Mouse (Mus musculus) heart, adult 2 months (tissue): ENCODE results near the gene Masp2. TPM values are rescaled to one million over a fixed set of nuclear protein-coding genes. Genes with fewer than 3 reads are reported as not detected.

Source experiments
- DNase-seq, 2 experiments: peaks; one replicate each; pipeline ENCODE4 v3.0.0; 2021
- H3K27ac ChIP-seq: fragments of 200-600 bp; 2 replicates; pipeline ENCODE4 v1.8.1; 2022
- H3K27me3 ChIP-seq: fragments of 200-500 bp; 2 replicates; pipeline ENCODE4 v1.6.1; 2012; ENCODE audit warnings: mild to moderate bottlenecking, low read length, inconsistent platforms, mixed read lengths; ENCODE audit not compliant: control insufficient read depth, insufficient read depth
- H3K36me3 ChIP-seq: fragments of 200-500 bp; 2 replicates; pipeline ENCODE4 v1.6.1; 2012; ENCODE audit warnings: low read length, inconsistent platforms; ENCODE audit not compliant: control insufficient read depth, insufficient read depth
- H3K4me1 ChIP-seq: fragments of 200-500 bp; 2 replicates; pipeline ENCODE4 v1.6.1; 2011; ENCODE audit warnings: low read length; ENCODE audit not compliant: control insufficient read depth, insufficient read depth
- H3K4me3 ChIP-seq: fragments of 200-600 bp; 2 replicates; pipeline ENCODE4 v1.8.1; 2022
- H3K79me2 ChIP-seq: fragments of 200-500 bp; replicated peaks from 2 replicates; pipeline ENCODE4 v1.6.1; 2012; ENCODE audit warnings: mild to moderate bottlenecking, inconsistent platforms, low read length, moderate library complexity, mixed read lengths; ENCODE audit not compliant: control insufficient read depth, insufficient read depth
- H3K9ac ChIP-seq: fragments of 200-500 bp; 2 replicates; pipeline ENCODE4 v1.6.1; 2012; ENCODE audit warnings: low read depth, mild to moderate bottlenecking, control low read depth, inconsistent platforms, low read length, mixed read lengths
- CTCF ChIP-seq: fragments of 200-600 bp; IDR thresholded peaks from 2 replicates; pipeline ENCODE4 v1.8.1; 2022; ENCODE audit warnings: antibody characterized with exemption, mild to moderate bottlenecking, moderate library complexity
- EP300 ChIP-seq: fragments of 200-500 bp; IDR thresholded peaks from 2 replicates; pipeline ENCODE4 v1.6.1; 2011; ENCODE audit warnings: low read depth, low read length, control low read depth; ENCODE audit not compliant: insufficient read depth
- POLR2A ChIP-seq: fragments of 200-500 bp; IDR thresholded peaks from 2 replicates; pipeline ENCODE4 v1.6.1; 2011; ENCODE audit warnings: mild to moderate bottlenecking, low read depth, low read length, control low read depth; ENCODE audit not compliant: insufficient read depth
- WGBS: fragments of 180-500 bp; shearing (Covaris S2); methylation state at CpG from one replicate; pipeline ENCODE4 v1.1.7; 2018; 5-methylcytosine and 5-hydroxymethylcytosine counted together
- intact Hi-C: fragments of 180-260 bp; cut with DNase I; formaldehyde crosslinking; loops from one replicate; pipeline ENCODE4 v1.15.1; 2025
- polyA plus RNA-seq: library from polyadenylated mRNA; depleted of rRNA; stranded (reverse); fragments of >200 nt; gene quantifications from 2 replicates; pipeline ENCODE4 v1.2.3, GENCODE M21; 2012
- total RNA-seq, 2 experiments: library from RNA; stranded (reverse); gene quantifications; 2 replicates each; pipeline ENCODE4 v1.2.3; 2021

Masp2 gene
- total and polyA plus RNA-seq, 3 experiments: 0.29 to 2.3 (median 0.52) TPM

DNA sequence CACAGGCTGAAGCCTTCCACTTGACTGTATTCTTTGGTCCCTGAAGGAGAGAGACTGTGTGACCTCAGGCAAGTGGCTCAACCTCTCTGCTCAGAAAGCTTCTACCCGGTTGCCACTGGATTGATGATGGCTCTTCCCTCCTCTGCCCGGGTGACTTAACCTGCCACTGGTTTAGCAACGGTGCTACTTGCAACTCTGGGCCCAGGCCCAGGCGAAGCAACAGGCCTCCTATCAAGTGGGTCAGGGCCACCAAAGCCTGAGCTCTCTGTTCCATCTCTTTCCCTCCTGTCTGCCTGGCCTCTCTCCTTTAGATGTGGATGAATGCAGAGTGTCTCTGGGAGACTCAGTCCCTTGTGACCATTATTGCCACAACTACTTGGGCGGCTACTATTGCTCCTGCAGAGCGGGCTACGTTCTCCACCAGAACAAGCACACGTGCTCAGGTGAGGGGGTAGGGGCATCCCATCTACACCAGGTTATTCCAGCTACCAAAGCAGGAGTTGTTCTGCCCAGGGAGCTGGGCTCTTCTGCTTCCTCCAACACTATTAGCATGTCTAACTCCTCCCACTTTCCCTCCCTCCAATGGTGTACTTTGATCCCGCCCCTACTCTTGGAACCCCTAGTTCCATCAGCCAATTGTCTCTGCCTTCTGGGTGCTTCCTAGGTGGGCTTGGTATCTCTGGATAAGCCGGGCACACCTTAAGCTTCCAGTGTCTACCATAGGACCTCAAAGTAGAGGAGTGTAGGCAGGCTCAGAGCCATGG is 1.2 kb downstream of the Masp2 start:
- H3K36me3 ChIP-seq: no peaks in the 10 kb centered on the region
- TF ChIP-seq CTCF (no peak), EP300 (no peak), POLR2A (no peak)
- no peak overlapping the region for H3K27ac ChIP-seq
- H3K9ac ChIP-seq: no peak overlapping the region
- intact Hi-C loops: loop anchor here (5.0 kb wide), 1 partner anchor 111 kb away; no protein-coding TSS in a partner anchor
- no peaks in the 10 kb centered on the region for H3K79me2 ChIP-seq
- 76% methylated on average over 10 of the region's 10 CpGs for WGBS
- H3K27me3 ChIP-seq: no peaks in the 10 kb centered on the region
- no peak overlapping the region for H3K4me3 ChIP-seq
- DNase-seq: no peak
- no peaks in the 10 kb centered on the region for H3K4me1 ChIP-seq

DNA sequence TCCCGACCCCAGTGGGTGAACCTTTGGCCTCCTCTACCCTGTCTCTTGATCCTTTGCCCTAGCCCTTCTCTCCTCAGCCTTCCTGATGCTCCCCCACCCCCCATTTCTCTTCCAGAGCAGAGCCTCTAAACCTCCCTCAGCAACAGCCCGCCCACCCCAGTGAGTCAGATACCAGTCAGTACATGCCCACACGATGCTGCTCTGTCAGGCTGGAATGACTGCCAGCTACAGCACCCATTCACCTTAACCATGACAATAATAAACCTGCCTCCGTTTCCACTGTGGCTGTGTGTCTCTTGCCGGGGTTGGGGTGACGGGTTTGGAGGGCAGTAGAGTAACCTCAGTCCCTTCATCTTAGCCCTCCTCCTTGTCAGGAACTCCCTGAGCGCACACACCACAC is 1.8 kb downstream of the Masp2 start:
- no peak overlapping the region for H3K9ac ChIP-seq
- TF ChIP-seq EP300 (no peak), POLR2A (no peak), CTCF (no peak)
- no peak for DNase-seq
- no peaks in the 10 kb centered on the region for H3K27me3 ChIP-seq
- WGBS: 74% methylated on average over 7 of the region's 7 CpGs
- H3K4me1 ChIP-seq: no peaks in the 10 kb centered on the region
- H3K4me3 ChIP-seq: no peak overlapping the region
- intact Hi-C loops: loop anchor here (5.0 kb wide), 1 partner anchor 112 kb away; no protein-coding TSS in a partner anchor
- no peak overlapping the region for H3K27ac ChIP-seq
- no peaks in the 10 kb centered on the region for H3K79me2 ChIP-seq
- no peaks in the 10 kb centered on the region for H3K36me3 ChIP-seq

DNA sequence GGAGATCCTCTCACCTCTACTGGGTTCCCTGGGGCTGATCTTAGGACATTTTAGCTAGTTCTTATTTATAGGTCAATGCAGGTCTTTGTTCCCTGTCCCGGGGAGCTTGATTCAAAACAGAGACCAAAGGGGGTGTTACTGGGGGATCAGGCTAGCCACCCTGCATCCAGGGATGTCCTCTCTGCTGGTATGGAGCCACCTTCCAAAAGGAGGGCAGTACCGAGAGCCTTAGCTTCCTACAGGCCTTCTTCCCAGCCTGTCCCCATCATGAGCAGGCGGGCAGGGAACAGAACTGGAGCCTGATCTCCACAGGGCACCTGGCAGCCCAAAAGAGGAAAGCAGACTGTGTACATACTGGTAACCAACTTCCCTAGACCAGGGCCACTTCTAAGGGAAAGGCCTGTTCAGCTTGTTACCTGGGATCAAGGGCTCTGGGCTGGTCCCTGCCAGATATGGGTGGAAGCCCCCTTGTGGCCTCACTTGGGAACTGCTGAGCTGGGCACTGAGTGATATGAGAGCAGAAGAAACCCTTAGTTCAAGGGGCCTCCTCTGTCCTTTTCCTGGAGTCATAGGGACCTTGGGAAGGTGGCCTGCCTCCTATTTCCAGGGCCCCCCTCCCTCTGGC is 2.3 kb downstream of the Masp2 start:
- TF ChIP-seq POLR2A: no peak
- peak; percentile 79 for TF ChIP-seq CTCF
- TF ChIP-seq EP300: no peak
- intact Hi-C loops: loop anchor here (5.0 kb wide), 3 partner anchors 112 to 437 kb away; partner anchors contain the start of gene Disp3
- WGBS: 96% methylated on average over 3 of the region's 3 CpGs

DNA sequence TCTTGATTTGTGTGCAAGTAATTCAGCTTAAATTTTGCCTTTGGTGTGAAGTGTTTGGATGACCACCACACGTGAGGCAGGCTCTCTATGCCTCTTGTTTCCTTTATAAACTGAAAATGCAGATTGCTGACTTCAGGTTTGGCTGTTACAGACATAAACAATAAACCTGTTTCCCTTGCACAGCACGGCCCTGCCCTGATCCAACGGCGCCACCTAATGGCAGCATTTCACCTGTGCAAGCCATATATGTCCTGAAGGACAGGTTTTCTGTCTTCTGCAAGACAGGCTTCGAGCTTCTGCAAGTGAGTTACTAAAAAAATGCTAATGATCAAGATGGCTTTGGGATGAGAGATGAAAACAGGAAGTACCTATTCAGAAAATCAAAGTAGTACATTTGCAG is 5.4 kb downstream of the Masp2 start:
- intact Hi-C loops: loop anchor here (5.0 kb wide), 2 partner anchors 320 to 440 kb away; partner anchors contain the start of gene Disp3
- no peaks in the 10 kb centered on the region for H3K4me1 ChIP-seq
- DNase-seq: peak; percentile 64 to 81
- 13% methylated on average over 5 of the region's 5 CpGs for WGBS
- H3K36me3 ChIP-seq: no peaks in the 10 kb centered on the region
- no peaks in the 10 kb centered on the region for H3K79me2 ChIP-seq
- no peak for TF ChIP-seq POLR2A
- TF ChIP-seq EP300: peak; percentile 40; the same call in 1 of the 2 replicates
- peak; percentile 94 for TF ChIP-seq CTCF
- no peak overlapping the region for H3K9ac ChIP-seq
- H3K4me3 ChIP-seq: no peak overlapping the region
- H3K27ac ChIP-seq: no peak overlapping the region
- no peaks in the 10 kb centered on the region for H3K27me3 ChIP-seq

More for the DNA sequence above, 2.3 kb downstream of the Masp2 start:
- Histone ChIP-seq H3K9ac (no peak overlapping the region), H3K27me3 (no peaks in the 10 kb centered on the region), H3K4me1 (no peaks in the 10 kb centered on the region), H3K27ac (no peak overlapping the region), H3K4me3 (no peak overlapping the region), H3K36me3 (no peaks in the 10 kb centered on the region), H3K79me2 (no peaks in the 10 kb centered on the region)
- DNase-seq: peak; percentile 41 to 49

DNA sequence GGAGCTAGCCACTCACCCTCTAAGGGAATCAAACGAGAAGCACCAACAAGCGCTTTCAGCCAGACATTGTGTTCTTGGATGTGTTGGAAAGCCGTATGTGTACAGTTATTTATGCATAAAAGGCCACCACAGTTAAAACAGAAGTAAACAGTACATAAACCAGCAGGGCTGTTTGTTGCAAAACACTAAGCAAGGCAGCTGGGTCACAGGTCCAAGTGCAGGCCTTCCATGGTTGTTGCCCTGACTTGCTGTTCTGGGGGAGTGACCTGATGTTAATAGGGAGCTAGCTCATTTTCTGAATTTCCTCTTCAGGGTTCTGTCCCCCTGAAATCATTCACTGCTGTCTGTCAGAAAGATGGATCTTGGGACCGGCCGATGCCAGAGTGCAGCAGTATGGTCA is 7.5 kb downstream of the Masp2 start:
- no peak for TF ChIP-seq POLR2A
- no peak for TF ChIP-seq EP300
- TF ChIP-seq CTCF: no peak
- no peaks in the 10 kb centered on the region for H3K27me3 ChIP-seq
- H3K27ac ChIP-seq: no peak overlapping the region
- H3K36me3 ChIP-seq: peaks cover 9% of the 10 kb centered on the region
- H3K4me3 ChIP-seq: no peak overlapping the region
- WGBS: 86% methylated on average over 5 of the region's 5 CpGs
- DNase-seq: no peak
- no peaks in the 10 kb centered on the region for H3K79me2 ChIP-seq
- H3K9ac ChIP-seq: no peak overlapping the region
- no peaks in the 10 kb centered on the region; the same call in 1 of the 2 replicates for H3K4me1 ChIP-seq
- intact Hi-C loops: loop anchor here (5.0 kb wide), 2 partner anchors 323 to 443 kb away; partner anchors contain the start of gene Disp3
